Mouse (Mus musculus) olfactory bulb, adult 2 months (tissue): ENCODE data around the gene Tmem269. TPM values are rescaled to one million over a fixed set of nuclear protein-coding genes. Genes with fewer than 3 reads are reported as not detected.

Experiments
- H3K27ac ChIP-seq: fragments of 200-500 bp; 2 replicates; pipeline ENCODE4 v1.5.1; 2012; ENCODE audit warnings: low read depth, low read length; ENCODE audit not compliant: insufficient read depth
- H3K4me1 ChIP-seq: fragments of 200-500 bp; 2 replicates; pipeline ENCODE4 v1.6.1; 2012; ENCODE audit warnings: low read length; ENCODE audit not compliant: control insufficient read depth, insufficient read depth
- H3K4me3 ChIP-seq: fragments of 200-500 bp; 2 replicates; pipeline ENCODE4 v1.5.1; 2012; ENCODE audit warnings: mild to moderate bottlenecking, low read depth, low read length, moderate library complexity; ENCODE audit not compliant: insufficient read depth
- CTCF ChIP-seq: fragments of 200-500 bp; IDR thresholded peaks from 2 replicates; pipeline ENCODE4 v1.5.1; 2012; ENCODE audit warnings: low read depth, mild to moderate bottlenecking, low read length, moderate library complexity; ENCODE audit not compliant: insufficient read depth
- POLR2A ChIP-seq: fragments of 200-500 bp; IDR thresholded peaks from 2 replicates; pipeline ENCODE4 v1.6.1; 2012; ENCODE audit warnings: mild to moderate bottlenecking, low read depth, low read length, moderate library complexity; ENCODE audit not compliant: insufficient read depth
- WGBS: fragments of 180-500 bp; shearing (Covaris S2); methylation state at CpG from one replicate; pipeline ENCODE4 v1.1.7; 2018; 5-methylcytosine and 5-hydroxymethylcytosine counted together
- polyA plus RNA-seq: library from polyadenylated mRNA; stranded (reverse); fragments of >200 nt; gene quantifications from 2 replicates; pipeline ENCODE4 v1.2.4, GENCODE M21; 2012; ENCODE audit warnings: low replicate concordance; ENCODE audit not compliant: missing spikeins, insufficient read depth, insufficient read length

The Tmem269 gene
- polyA plus RNA-seq, 1 experiment, result not detected

DNA sequence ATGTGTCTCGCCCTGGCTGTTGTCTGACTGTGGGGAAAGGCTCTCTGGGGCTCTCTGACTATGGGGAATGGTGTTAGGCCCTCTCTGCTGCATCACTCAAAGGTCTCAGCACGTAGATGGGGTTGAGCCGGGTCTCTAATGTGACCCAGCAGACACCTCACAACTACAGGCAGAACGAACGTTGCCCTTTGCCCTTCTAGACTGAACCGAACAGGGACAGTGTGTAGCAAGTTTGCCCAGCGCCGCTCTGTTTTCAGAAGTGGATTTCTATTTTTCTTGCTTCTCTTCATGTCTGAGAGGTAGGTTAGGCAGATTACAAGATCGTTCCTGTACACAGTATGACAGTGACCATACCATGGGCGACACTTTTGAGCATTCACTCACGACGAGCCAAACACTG is 24.6 kb upstream of the Tmem269 start:
- Histone ChIP-seq H3K4me3 (no peak overlapping the region), H3K4me1 (peaks cover 18% of the 10 kb centered on the region), H3K27ac (no peak overlapping the region)
- TF ChIP-seq CTCF (no peak), POLR2A (no peak)
- 93% methylated on average over 12 of the region's 12 CpGs for WGBS

DNA sequence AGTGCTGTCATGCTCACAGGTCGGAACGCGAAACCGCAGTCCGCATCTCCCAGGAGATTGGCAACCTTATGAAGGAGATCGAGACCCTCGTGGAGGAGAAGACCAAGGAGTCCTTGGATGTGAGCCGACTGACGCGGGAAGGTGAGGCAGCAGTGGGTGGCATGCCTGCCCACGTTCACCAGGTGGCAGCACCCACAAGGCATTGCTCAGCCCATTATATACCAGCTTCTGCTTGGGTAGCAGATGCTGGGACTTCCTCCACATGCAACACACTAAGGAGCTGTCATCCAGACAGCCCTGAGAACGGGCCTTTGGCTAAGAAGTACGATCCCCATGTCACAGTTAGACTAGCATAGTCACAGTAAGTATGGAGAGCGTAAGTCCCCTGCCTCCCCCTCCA is 23.6 kb upstream of the Tmem269 start:
- Histone ChIP-seq H3K27ac (no peak overlapping the region), H3K4me1 (peaks cover 10% of the 10 kb centered on the region), H3K4me3 (no peak overlapping the region)
- TF ChIP-seq CTCF (no peak), POLR2A (no peak)
- 74% methylated on average over 14 of the region's 14 CpGs for WGBS

DNA sequence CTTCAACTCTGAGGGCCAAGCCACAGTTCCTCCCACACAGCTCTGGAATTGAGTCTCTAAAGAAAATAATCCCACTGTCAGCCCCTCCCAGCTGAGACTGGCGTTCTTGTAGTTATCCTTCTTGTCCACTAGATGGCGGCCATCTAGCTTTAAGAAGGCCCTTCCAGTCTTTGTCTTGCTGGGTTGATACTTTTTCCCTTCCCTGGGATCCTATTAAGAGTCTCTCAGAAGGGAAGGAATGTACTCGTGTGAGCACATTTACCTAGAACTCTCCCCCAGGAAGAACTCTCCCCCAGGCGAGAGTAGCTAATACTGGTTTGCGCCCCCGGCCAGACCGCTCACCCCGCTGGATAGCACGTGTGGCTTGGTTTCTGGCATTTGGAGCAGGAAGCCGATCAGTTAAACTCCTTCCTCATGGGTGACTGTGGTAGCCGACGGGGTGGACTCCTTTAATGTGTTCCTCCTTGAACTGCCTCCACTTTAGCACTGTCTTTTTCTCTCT is 21.2 kb upstream of the Tmem269 start:
- 31% methylated on average over 12 of the region's 12 CpGs for WGBS
- peaks cover 9% of the 10 kb centered on the region for H3K4me1 ChIP-seq
- H3K27ac ChIP-seq, result no peak overlapping the region
- no peak for TF ChIP-seq POLR2A
- TF ChIP-seq CTCF, result no peak
- no peak overlapping the region for H3K4me3 ChIP-seq

DNA sequence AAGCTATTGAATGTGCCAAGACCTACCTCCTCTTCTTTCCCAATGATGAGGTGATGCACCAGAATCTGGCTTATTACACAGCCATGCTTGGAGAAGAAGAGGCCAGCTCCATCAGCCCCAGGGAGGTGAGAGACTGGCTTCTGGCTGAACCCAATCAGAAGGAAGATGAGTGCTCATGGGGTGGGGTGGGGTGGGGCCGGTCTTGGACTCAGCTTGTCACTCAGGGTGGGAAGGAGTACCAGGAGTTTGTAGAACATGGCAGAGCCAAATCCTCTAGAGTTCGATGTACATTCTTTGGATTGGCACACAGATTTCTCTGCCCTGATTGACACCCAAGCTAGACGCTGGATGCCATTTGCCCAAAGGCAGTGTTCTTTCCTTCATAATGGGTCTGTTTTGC is 20.6 kb upstream of the Tmem269 start:
- Histone ChIP-seq H3K4me3 (no peak overlapping the region), H3K4me1 (peaks cover 10% of the 10 kb centered on the region), H3K27ac (no peak overlapping the region)
- WGBS, result 53% methylated on average over 3 of the region's 3 CpGs
- TF ChIP-seq POLR2A, result no peak
- TF ChIP-seq CTCF, result no peak

DNA sequence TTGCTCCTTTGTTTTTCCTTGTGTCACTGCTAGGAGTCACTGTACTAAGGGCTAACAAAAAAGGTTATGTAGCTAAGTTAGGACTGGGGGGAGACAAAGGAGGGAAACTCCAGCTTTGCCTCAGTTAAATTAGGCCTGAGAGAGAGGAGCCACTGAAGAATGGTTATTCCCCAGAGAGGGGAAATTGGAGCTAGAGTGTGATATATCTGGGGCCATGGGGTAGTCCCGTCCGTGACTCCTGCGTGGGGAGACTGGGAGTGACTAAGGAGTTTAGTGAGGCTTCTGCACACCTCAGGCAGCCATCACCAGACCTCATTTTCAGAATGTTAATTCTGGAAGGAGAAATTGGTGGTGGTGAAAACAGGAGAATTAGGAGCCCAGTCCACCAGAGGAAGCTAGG is 16.3 kb upstream of the Tmem269 start:
- TF ChIP-seq CTCF (no peak), POLR2A (no peak)
- no peak overlapping the region for H3K4me3 ChIP-seq
- peaks cover 9% of the 10 kb centered on the region for H3K4me1 ChIP-seq
- no peak overlapping the region for H3K27ac ChIP-seq
- 81% methylated on average over 3 of the region's 3 CpGs for WGBS

DNA sequence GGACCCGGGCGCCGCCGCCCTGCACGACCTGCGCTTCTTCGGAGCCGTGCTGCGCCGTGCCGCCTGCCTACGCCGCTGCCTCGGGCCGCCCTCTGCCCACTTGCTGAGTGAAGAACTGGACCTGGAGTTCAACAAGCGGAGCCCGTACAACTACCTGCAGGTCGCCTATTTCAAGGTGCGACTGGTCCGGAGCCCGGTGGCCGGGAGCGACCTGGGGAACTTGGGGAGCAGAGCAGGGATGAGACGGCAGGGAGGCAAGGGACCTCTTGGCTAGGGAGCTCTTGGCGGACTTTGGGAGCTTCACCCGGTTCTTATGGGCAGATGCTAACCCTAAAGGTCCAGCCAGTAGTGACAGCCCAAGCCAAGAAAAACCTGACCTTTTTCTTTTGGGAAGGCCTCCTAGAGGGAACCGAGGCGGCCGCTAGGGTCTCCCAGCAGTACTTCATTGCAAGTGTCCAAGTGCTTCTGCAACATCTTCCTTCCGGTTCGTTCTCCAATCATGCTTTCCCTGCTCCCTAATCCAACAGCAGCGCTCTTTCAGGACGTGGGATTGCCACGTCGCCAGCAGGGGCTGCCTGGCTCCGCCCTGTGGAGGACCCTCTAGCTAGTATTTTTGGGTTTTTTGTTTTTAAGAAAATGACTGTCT is 15.4 kb upstream of the Tmem269 start:
- WGBS, result under 1% methylated on average over 36 of the region's 36 CpGs
- Histone ChIP-seq H3K27ac (no peak overlapping the region), H3K4me3 (peak overlapping the region; percentile 90), H3K4me1 (peaks cover 7% of the 10 kb centered on the region)
- TF ChIP-seq POLR2A (0 out of 2 replicates have a peak, but pooled peaks have one; percentile 19), CTCF (peak; percentile 14; the same call in 1 of the 2 replicates)

DNA sequence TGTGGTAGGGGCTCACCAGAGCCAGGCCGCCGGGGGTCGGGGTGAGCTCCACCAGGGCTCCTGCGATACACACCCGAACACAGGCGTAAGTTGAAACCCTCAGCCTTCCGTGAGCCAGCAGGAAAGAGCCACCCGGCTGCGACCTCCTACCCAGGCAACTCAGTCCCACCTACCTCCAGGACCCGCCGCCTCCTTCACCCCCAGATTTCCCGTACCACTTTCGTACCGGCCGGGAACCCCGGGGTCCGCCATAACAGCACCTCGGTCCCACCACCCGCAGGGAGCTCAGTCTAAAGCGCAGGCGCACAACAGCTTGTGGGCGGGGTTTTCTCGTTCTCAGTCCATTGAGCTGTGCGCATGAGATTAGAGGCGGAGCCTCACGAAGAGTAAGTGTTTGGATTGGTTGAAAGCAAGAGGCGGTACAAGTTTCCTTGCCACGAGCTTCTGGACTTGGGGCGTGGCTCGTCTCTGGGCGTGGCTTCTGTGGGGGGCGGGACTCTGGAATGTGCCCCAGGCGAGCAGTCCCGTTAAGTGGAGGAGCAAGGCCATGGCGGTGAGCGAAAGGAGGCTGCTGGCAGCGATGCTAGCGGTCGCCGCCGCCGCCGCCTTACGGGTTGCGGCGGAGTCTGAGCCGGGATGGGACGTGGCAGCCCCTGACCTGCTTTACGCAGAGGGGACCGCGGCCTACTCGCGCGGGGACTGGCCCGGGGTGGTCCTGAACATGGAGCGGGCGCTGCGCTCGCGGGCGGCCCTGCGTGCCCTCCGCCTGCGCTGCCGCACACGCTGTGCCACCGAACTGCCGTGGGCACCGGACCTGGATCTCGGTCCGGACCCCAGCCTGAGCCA is 14.6 kb upstream of the Tmem269 start, which contains the start of the genes AU022252 and P3h1:
TSS of gene AU022252 (minus strand) at position 303 of the 846 bp plus-strand sequence.
TSS of gene P3h1 (plus strand) at position 506 of the 846 bp plus-strand sequence.
- H3K27ac ChIP-seq, result no peak within 1 kb of the TSS
- peaks cover 7% of the 10 kb centered on the region for H3K4me1 ChIP-seq
- TF ChIP-seq POLR2A, result peak; percentile 85
- TF ChIP-seq CTCF, result 0 out of 2 replicates have a peak, but pooled peaks have one; percentile 4
- WGBS, result under 1% methylated on average over 71 of the region's 71 CpGs
- H3K4me3 ChIP-seq, result peak within 1 kb of the TSS; percentile 90

DNA sequence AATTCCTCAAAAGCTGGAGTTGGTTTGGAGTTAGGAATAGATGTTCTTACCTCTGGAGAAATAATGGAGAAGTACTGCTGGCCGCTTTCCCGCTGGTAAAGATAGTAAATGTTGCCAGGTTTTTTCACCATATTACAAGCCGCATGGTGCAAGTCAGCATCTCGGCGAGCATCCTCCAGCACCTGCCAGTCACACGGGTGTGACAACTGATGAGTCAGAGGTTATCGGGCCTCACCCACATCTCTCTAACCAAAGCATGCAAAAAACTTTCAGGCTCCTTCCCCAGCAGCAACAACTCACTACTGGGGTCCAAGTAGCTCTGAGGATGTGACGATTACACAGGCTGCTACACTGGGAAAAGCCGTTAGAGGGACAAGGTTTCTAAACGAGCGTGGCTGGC is 8.7 kb upstream of the Tmem269 start:
- no peaks in the 10 kb centered on the region for H3K4me1 ChIP-seq
- 93% methylated on average over 11 of the region's 11 CpGs for WGBS
- no peak overlapping the region for H3K4me3 ChIP-seq
- no peak for TF ChIP-seq POLR2A
- no peak for TF ChIP-seq CTCF
- H3K27ac ChIP-seq, result no peak overlapping the region

DNA sequence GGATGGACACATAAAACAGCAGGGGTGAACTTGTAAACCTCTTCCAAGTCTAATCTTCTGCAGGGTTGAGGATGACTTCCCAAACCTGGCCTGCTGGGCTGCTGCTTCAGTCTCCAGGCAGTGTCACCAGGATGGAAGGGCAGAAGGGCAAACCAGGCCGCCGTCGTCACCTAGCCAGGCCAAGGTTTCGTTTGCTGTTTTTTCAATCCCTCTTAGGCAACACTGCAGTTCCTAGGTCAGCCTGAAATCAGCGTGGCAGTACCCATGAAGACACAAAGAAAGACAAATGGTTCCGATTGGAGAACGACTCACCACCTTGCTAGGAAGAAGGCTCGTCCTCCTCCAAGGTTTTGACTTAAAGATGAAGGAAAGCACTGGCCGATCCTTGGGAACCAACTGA is 7.7 kb upstream of the Tmem269 start:
- no peak overlapping the region for H3K27ac ChIP-seq
- H3K4me3 ChIP-seq, result no peak overlapping the region
- no peak for TF ChIP-seq CTCF
- no peak for TF ChIP-seq POLR2A
- no peaks in the 10 kb centered on the region for H3K4me1 ChIP-seq
- WGBS, result 93% methylated on average over 9 of the region's 9 CpGs
